Mouse (Mus musculus) T-cell, adult 66 days (primary cell): ENCODE measurements around the gene Elmo1. TPM values are rescaled to one million over a fixed set of nuclear protein-coding genes. Genes with fewer than 3 reads are reported as not detected.

ENCODE experiments used
- total RNA-seq, 2 experiments: library from RNA; stranded (reverse); gene quantifications; 3 replicates in 1 of 2; 4 replicates in 1 of 2; pipeline ENCODE4 v1.2.4; 2023

Elmo1 gene
- 100 to 1,000 TPM; 180 to 198 TPM for total RNA-seq

DNA sequence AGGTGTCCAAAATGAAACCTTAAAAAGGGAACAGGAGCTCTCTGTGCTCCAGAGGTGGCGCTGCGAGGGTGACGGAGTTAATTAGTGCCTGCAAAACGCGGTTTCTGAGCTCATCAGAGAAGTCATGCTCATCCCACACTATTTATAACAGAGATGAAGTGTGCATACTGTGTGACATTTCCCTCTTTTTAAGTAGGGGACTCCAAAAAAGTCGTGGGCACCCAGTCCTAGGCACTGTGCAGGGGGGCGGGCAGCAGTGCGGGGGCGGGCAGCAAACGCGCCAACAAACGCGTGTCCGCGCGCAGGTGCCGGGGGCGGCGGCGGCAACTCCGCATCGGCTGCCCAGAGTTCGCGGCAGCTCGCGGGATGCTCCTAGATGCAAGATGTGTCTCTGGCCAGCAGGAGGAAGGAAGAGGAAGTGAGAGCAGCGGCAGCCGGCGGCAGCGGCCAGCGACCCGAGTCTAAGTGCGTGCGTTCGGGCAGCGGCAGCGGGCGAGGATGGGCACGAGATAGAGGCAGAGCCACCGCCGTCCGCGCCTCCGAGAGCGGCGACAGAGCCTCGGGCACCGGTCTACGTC is at the start of gene Elmo1:
Gene Elmo1, plus strand, starts transcription at position 464 of the 578 bp plus-strand sequence.

